Mouse (Mus musculus) ES-Bruce4 (cell line): Measurements from ENCODE around the gene Tssk2.

ENCODE experiments used
- CTCF ChIP-seq: IDR thresholded peaks from one replicate; pipeline ENCODE4 v1.8.1; 2011; ENCODE audit warnings: low read depth, low read length
- POLR2A ChIP-seq: IDR thresholded peaks from one replicate; pipeline ENCODE4 v1.8.1; 2011; ENCODE audit warnings: low read length; ENCODE audit not compliant: insufficient read depth

- TF ChIP-seq POLR2A: no peak
- no peak for TF ChIP-seq CTCF
Measured at GRCm38 (mm10) chr16:17929211-17929610, 30.8 kb downstream of the Tssk2 start.
